Mouse (Mus musculus): Measurements from ENCODE around the gene Lmbrd2. TPM values are rescaled to one million over a fixed set of nuclear protein-coding genes. Genes with fewer than 3 reads are reported as not detected.

Gene Lmbrd2
- polyA plus RNA-seq, 1 experiment from 2014 or later: 7.9 TPM

GRCm38 (mm10) chr15:9127051-9127791, 13.1 kb upstream of the Lmbrd2 start:
- H3K4me3 ChIP-seq (ENCODE audit: low read depth, low read length): no peak overlapping the region
- H3K9ac ChIP-seq (replicated peaks; ENCODE audit: low read depth, low read length): no peak overlapping the region
- 88% methylated on average over 7 of the region's 7 CpGs for WGBS
- no peaks in the 10 kb centered on the region for H3K4me1 ChIP-seq (ENCODE audit: control insufficient read depth, insufficient read depth, low read length)
- no peak overlapping the region for H3K4me2 ChIP-seq (replicated peaks; ENCODE audit: low read depth, low read length)
- H3K27ac ChIP-seq (ENCODE audit: low read length): no peak overlapping the region
- peaks cover 61% of the 10 kb centered on the region for H3K36me3 ChIP-seq (ENCODE audit: control insufficient read depth, insufficient read depth, low read length)
- ATAC-seq (ENCODE audit: insufficient number of reproducible peaks, insufficient read depth, low FRiP score, low read depth): no peak
- no peaks in the 10 kb centered on the region for H3K9me3 ChIP-seq (ENCODE audit: control insufficient read depth, low read depth, low read length)
- no peaks in the 10 kb centered on the region for H3K27me3 ChIP-seq (ENCODE audit: control insufficient read depth, insufficient read depth, low read length)

- Histone ChIP-seq H3K4me1 (ENCODE audit: control insufficient read depth, insufficient read depth, low read length) (peaks cover 12% of the 10 kb centered on the region; the same call in 1 of the 2 replicates), H3K9ac (replicated peaks; ENCODE audit: low read depth, low read length) (no peak overlapping the region), H3K9me3 (ENCODE audit: control insufficient read depth, low read depth, low read length) (no peaks in the 10 kb centered on the region), H3K27me3 (ENCODE audit: control insufficient read depth, insufficient read depth, low read length) (no peaks in the 10 kb centered on the region), H3K4me3 (ENCODE audit: low read depth, low read length) (no peak overlapping the region), H3K4me2 (replicated peaks; ENCODE audit: low read depth, low read length) (no peak overlapping the region), H3K36me3 (ENCODE audit: control insufficient read depth, insufficient read depth, low read length) (peaks cover 37% of the 10 kb centered on the region), H3K27ac (ENCODE audit: low read length) (peak overlapping the region; percentile 61)
- 68% methylated on average over 9 of the region's 9 CpGs for WGBS
- ATAC-seq (ENCODE audit: insufficient number of reproducible peaks, insufficient read depth, low FRiP score, low read depth): no peak
These were observed 9.4 kb upstream of the Lmbrd2 start for GRCm38 (mm10) chr15:9130772-9131498.

GRCm38 (mm10) chr15:9131499-9131888, 8.9 kb upstream of the Lmbrd2 start:
- Histone ChIP-seq H3K27me3 (ENCODE audit: control insufficient read depth, insufficient read depth, low read length) (no peaks in the 10 kb centered on the region), H3K4me2 (replicated peaks; ENCODE audit: low read depth, low read length) (no peak overlapping the region), H3K4me3 (ENCODE audit: low read depth, low read length) (no peak overlapping the region), H3K9me3 (ENCODE audit: control insufficient read depth, low read depth, low read length) (no peaks in the 10 kb centered on the region), H3K36me3 (ENCODE audit: control insufficient read depth, insufficient read depth, low read length) (peaks cover 37% of the 10 kb centered on the region), H3K27ac (ENCODE audit: low read length) (peak overlapping the region; percentile 61), H3K9ac (replicated peaks; ENCODE audit: low read depth, low read length) (no peak overlapping the region), H3K4me1 (ENCODE audit: control insufficient read depth, insufficient read depth, low read length) (peaks cover 12% of the 10 kb centered on the region; the same call in 1 of the 2 replicates)
- no peak for ATAC-seq (ENCODE audit: insufficient number of reproducible peaks, insufficient read depth, low FRiP score, low read depth)
- WGBS: 79% methylated on average over 4 of the region's 4 CpGs

GRCm38 (mm10) chr15:9132693-9133443, 7.5 kb upstream of the Lmbrd2 start:
- Histone ChIP-seq H3K27ac (ENCODE audit: low read length) (no peak overlapping the region), H3K4me1 (ENCODE audit: control insufficient read depth, insufficient read depth, low read length) (peaks cover 12% of the 10 kb centered on the region; the same call in 1 of the 2 replicates), H3K27me3 (ENCODE audit: control insufficient read depth, insufficient read depth, low read length) (no peaks in the 10 kb centered on the region), H3K9me3 (ENCODE audit: control insufficient read depth, low read depth, low read length) (no peaks in the 10 kb centered on the region), H3K36me3 (ENCODE audit: control insufficient read depth, insufficient read depth, low read length) (peaks cover 34% of the 10 kb centered on the region), H3K4me3 (ENCODE audit: low read depth, low read length) (no peak overlapping the region), H3K9ac (replicated peaks; ENCODE audit: low read depth, low read length) (no peak overlapping the region), H3K4me2 (replicated peaks; ENCODE audit: low read depth, low read length) (no peak overlapping the region)
- ATAC-seq (ENCODE audit: insufficient number of reproducible peaks, insufficient read depth, low FRiP score, low read depth): no peak
- WGBS: 81% methylated on average over 13 of the region's 13 CpGs

- no peak overlapping the region for H3K4me2 ChIP-seq (replicated peaks; ENCODE audit: low read depth, low read length)
- ATAC-seq (ENCODE audit: insufficient number of reproducible peaks, insufficient read depth, low FRiP score, low read depth): no peak
- H3K9ac ChIP-seq (replicated peaks; ENCODE audit: low read depth, low read length): no peak overlapping the region
- WGBS: 47% methylated on average over 6 of the region's 6 CpGs
- H3K9me3 ChIP-seq (ENCODE audit: control insufficient read depth, low read depth, low read length): no peaks in the 10 kb centered on the region
- no peak overlapping the region for H3K4me3 ChIP-seq (ENCODE audit: low read depth, low read length)
- no peaks in the 10 kb centered on the region for H3K27me3 ChIP-seq (ENCODE audit: control insufficient read depth, insufficient read depth, low read length)
- peak overlapping the region; percentile 21; the same call in 1 of the 2 replicates for H3K27ac ChIP-seq (ENCODE audit: low read length)
- H3K4me1 ChIP-seq (ENCODE audit: control insufficient read depth, insufficient read depth, low read length): peaks cover 21% of the 10 kb centered on the region; the same call in 1 of the 2 replicates
- peaks cover 25% of the 10 kb centered on the region for H3K36me3 ChIP-seq (ENCODE audit: control insufficient read depth, insufficient read depth, low read length)
These were observed 5.4 kb upstream of the Lmbrd2 start for GRCm38 (mm10) chr15:9134891-9135507.

GRCm38 (mm10) chr15:9139447-9139846, 903 bp upstream of the Lmbrd2 start:
- 19% methylated on average over 10 of the region's 10 CpGs for WGBS
- H3K4me2 ChIP-seq (replicated peaks; ENCODE audit: low read depth, low read length): peak overlapping the region; percentile 67
- no peaks in the 10 kb centered on the region for H3K9me3 ChIP-seq (ENCODE audit: control insufficient read depth, low read depth, low read length)
- H3K36me3 ChIP-seq (ENCODE audit: control insufficient read depth, insufficient read depth, low read length): peaks cover 10% of the 10 kb centered on the region
- peak overlapping the region; percentile 88 for H3K4me3 ChIP-seq (ENCODE audit: low read depth, low read length)
- H3K9ac ChIP-seq (replicated peaks; ENCODE audit: low read depth, low read length): peak overlapping the region; percentile 49
- no peak for ATAC-seq (ENCODE audit: insufficient number of reproducible peaks, insufficient read depth, low FRiP score, low read depth)
- no peaks in the 10 kb centered on the region for H3K27me3 ChIP-seq (ENCODE audit: control insufficient read depth, insufficient read depth, low read length)
- H3K27ac ChIP-seq (ENCODE audit: low read length): no peak overlapping the region; the same call in 1 of the 2 replicates
- H3K4me1 ChIP-seq (ENCODE audit: control insufficient read depth, insufficient read depth, low read length): peaks cover 14% of the 10 kb centered on the region; the same call in 1 of the 2 replicates

- Histone ChIP-seq H3K4me2 (replicated peaks; ENCODE audit: low read depth, low read length) (peak overlapping the region; percentile 72), H3K4me1 (ENCODE audit: control insufficient read depth, insufficient read depth, low read length) (peaks cover 9% of the 10 kb centered on the region; the same call in 1 of the 2 replicates), H3K27ac (ENCODE audit: low read length) (peak overlapping the region; percentile 78), H3K4me3 (ENCODE audit: low read depth, low read length) (peak overlapping the region; percentile 88), H3K36me3 (ENCODE audit: control insufficient read depth, insufficient read depth, low read length) (peaks cover 10% of the 10 kb centered on the region), H3K9me3 (ENCODE audit: control insufficient read depth, low read depth, low read length) (no peaks in the 10 kb centered on the region), H3K9ac (replicated peaks; ENCODE audit: low read depth, low read length) (peak overlapping the region; percentile 72), H3K27me3 (ENCODE audit: control insufficient read depth, insufficient read depth, low read length) (no peaks in the 10 kb centered on the region)
- peak; percentile 85 for ATAC-seq (ENCODE audit: insufficient number of reproducible peaks, insufficient read depth, low FRiP score, low read depth)
- WGBS: under 1% methylated on average over 37 of the region's 37 CpGs
These were observed 378 bp downstream of the Lmbrd2 start for GRCm38 (mm10) chr15:9140684-9141171.

GRCm38 (mm10) chr15:9155325-9155724, 15.0 kb downstream of the Lmbrd2 start, which contains the start of gene Skp2:
Skp2 (minus strand) TSS chr15:9155425.
- H3K4me1 ChIP-seq (ENCODE audit: control insufficient read depth, insufficient read depth, low read length): no peaks in the 10 kb centered on the region
- H3K27ac ChIP-seq (ENCODE audit: low read length): no peak within 1 kb of the TSS
- no peak within 1 kb of the TSS for H3K4me3 ChIP-seq (ENCODE audit: low read depth, low read length)
- H3K9ac ChIP-seq (replicated peaks; ENCODE audit: low read depth, low read length): no peak within 1 kb of the TSS
- ATAC-seq (ENCODE audit: insufficient number of reproducible peaks, insufficient read depth, low FRiP score, low read depth): no peak
- no peak within 1 kb of the TSS for H3K4me2 ChIP-seq (replicated peaks; ENCODE audit: low read depth, low read length)
- H3K27me3 ChIP-seq (ENCODE audit: control insufficient read depth, insufficient read depth, low read length): no peaks in the 10 kb centered on the region
- H3K9me3 ChIP-seq (ENCODE audit: control insufficient read depth, low read depth, low read length): no peaks in the 10 kb centered on the region
- peaks cover 21% of the 10 kb centered on the region for H3K36me3 ChIP-seq (ENCODE audit: control insufficient read depth, insufficient read depth, low read length)

Data from stomach, embryonic 14.5 days (tissue).